Mouse (Mus musculus) mature B cell (primary cell): ENCODE results near the gene P2rx7.

Experiments used
- in situ Hi-C: fragments of 300-500 bp; cut with MboI; formaldehyde crosslinking; loops from 2 replicates; pipeline ENCODE4 v1.14.3; 2019

Gene P2rx7

GRCm38 (mm10) chr5:122731321-122731720 is 87.6 kb downstream of the P2rx7 start:
- in situ Hi-C loops, result no loop called here

- in situ Hi-C loops, result no loop called here
Measured at GRCm38 (mm10) chr5:122731991-122732673, 88.4 kb downstream of the P2rx7 start.

GRCm38 (mm10) chr5:122733881-122734280 is 90.2 kb downstream of the P2rx7 start:
- in situ Hi-C loops, result no loop called here

- in situ Hi-C loops, result no loop called here
Measured at GRCm38 (mm10) chr5:122735853-122736252, 92.1 kb downstream of the P2rx7 start.

- in situ Hi-C loops, result no loop called here
Measured at GRCm38 (mm10) chr5:122736761-122737160, 93.0 kb downstream of the P2rx7 start.
